Mouse (Mus musculus) cerebellum, adult 9-10 months (tissue): ENCODE measurements at regions not wholly inside any gene's neighbourhood (a gene's known extent, or its start where the extent isn't known, plus 50 kb on each side); places are given as distances from the start of the nearest gene placed in this dataset.

Experiments
- DNase-seq: peaks from one replicate; pipeline ENCODE4 v3.0.0; 2022

GRCm38 (mm10) chr2:143133931-143134330, 55.7 kb downstream of the Otor start:
- DNase-seq = no peak

DNA sequence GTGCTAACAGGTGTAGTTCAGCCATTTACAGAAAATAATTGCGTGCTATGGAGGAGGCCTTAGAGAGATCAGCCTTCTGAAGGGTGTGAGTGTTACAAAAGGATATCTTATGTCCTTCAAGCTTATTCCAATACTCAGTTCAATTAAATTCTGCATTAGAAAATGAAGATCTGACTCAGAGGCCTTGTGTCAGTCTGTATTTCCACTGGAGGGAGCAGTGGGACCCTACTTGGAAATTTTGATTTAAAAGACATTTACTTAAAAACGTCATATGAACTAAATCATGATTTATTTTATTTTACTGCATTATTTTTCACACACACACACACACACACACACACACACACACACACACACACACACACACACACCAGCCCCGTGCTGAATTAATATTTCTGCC, 70.9 kb downstream of the Otor start:
- no peak for DNase-seq

DNA sequence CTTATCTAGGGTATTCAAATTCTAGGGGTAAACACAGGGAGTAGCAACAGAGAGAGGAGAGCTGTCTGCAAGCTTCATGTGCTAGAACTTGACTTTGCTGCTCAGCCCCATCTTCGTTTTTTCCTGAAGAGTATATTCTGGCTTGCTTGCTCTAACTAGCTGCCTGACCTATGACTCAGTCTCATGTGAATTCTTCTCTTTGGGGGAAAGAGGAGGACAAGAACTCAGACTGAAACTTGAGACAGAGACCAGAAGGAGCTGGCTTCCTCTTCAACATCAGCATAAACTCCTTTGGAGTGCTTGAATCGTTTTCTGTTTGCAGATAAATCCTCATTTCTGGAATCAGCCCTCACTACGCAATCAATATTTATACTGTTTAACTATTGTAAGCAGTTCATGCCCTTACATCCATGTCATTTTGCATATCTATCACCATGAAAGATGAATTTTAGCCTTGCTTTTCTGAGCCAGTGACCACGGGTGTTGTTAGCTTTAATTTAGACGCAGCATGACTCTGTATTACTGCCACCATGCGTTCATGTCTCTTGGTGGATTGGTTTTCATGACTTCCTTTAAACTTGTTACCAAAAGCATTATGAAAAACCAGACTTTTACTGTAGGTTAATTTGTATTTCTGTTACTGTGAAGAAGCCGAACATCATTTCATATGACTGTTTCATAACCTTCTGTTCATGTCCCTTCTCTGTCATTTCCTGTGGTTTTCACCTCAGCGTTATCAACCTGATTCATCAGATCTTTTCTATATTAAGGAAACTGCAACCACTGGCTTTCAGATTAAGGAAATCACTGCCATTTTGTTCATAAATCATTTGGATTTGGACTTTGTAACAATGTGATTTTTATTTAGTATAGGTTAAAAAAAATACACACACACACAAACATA, 86.1 kb downstream of the Otor start:
- no peak for DNase-seq

DNA sequence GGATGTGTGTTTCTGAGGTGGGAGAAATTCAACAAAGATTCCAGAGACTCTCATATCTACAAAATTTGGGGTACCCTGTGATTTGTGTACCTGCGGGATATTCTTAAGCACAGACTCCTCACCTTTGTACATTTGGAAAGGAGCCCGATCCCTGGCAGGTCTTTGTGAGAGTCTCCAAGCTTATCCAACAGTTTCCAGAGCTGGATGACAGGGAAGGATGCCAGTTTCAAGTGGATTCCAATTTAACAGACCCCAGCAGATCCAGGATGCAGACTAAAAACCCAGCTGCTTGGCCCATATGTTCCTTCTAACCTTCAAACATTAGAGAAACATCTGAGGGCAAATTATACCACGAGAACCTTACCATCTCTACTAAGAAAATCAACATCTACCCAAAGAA, 88.5 kb downstream of the Otor start:
- peak; percentile 11 for DNase-seq

DNA sequence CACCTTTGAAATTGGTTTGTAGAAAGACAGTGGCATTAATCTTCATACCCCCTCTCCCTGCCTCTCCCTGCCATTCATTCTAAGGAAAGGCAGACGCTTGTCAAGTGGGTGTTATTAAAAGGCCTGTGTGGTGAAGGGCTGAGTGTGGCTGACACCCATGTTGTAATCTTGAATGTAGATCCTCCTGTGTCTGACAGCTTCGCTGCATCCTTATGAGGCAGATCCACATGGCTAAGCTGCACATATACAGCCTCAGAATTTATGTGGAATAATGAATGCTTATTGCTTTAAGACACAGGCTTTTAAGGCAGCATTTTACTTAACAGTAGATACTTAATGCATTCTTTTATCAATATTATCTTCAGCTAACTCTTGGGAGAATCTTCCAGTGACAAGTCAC, 92.4 kb downstream of the Otor start:
- DNase-seq = no peak

DNA sequence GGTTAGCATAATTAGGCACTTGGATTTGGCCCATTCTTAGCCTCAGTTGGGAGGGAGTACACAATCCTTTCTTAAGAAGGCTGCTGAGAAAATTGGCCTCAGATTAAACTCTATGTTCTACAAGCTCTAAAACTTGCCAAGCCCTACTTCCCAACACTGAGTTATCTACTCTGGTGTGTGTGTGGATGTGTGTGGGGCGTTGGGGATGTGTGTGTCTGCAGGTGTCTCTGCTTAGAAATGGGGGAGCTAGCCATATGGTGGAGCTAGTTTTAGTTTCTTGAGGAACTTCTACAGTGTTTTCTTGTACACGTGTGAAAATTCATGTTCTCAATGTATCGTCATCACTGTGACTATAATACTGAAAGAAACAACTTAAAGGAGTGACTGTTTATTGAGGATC, 106.3 kb downstream of the Otor start:
- DNase-seq = no peak

DNA sequence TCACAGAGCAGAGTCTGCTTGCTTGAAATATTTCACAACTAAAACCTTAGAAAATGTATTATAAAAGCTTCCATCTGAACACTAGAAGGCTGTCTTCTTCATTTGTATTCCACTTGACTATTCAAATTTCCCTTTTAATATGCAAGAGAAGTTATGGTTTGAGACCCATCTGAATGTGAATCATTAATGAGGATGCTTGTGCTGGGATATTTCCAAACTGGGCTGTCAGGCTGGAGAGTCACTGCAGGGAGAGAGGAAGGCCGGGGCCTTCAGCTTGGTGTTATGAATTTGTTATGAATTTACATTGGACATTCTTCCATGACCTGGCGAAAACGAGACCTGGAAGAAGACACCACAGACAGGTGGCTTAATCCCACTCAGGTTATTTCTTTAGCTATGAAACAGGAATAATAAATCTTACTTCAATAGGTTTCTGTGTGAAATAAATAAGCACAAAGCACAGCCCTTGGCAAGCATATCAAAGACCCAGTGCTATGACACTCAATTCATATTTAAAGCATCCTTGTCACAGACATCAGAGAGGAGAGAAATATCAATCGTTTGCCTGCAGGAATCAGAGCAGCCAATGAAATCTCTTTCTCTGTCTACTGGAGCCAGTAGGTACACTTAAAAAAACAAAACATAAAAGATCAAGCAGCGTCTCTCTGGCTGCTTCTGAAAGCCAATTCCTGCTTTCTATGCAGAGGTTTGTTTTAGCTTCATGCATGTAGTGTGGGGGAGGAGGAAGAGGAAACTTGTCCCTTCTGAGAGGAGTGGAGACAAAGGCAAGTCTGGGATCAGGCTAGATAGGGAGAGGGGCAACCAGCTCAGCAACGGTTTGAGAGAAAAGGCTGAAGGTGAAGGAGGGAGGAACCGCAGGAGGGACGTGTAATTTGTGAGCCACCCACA, 114.2 kb downstream of the Otor start:
- DNase-seq = no peak

DNA sequence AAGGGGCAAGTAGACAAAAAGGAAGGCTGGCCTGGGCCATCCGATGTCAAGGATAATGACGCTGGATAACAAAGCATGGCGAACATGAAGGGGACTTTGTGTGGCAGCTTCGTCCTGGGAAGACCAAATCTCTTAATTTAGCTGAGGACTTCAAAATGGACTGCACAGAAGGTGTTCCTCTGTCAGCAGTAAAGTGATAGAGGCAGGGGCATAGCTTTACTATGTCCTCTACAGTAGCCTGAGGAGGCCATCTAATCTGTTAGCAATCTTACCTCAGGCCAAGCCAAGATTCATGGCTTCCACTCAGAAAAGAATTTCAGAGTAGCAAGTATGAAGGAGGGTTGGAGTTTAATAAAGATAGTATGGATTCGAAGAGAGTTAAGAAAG, 114.9 kb downstream of the Otor start:
- no peak for DNase-seq

GRCm38 (mm10) chr2:143199583-143200249, 121.4 kb downstream of the Otor start:
- DNase-seq = no peak

DNA sequence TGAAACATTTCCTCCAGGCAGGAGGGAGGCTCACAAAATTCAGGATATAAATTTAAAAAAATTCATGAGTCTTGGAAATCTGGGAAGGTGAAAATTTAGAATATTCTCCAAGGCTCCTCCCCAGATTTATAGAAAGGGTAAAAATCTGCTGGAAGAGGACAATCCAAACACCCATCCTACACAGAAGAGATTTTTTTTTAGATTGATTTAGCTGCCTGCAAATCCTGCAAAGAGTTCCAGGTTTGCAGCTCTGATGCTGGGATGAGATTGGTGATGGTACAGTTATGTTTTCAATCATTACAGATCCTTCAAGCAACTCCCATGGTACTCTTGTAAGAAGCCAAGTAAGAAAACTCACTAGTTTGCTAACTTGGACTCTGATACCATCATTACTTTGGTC, 127.8 kb downstream of the Otor start:
- DNase-seq = no peak

GRCm38 (mm10) chr2:143207191-143207590, 128.9 kb downstream of the Otor start:
- DNase-seq = no peak

- DNase-seq = no peak
Measured at GRCm38 (mm10) chr2:143217251-143217650, 139.0 kb downstream of the Otor start.

DNA sequence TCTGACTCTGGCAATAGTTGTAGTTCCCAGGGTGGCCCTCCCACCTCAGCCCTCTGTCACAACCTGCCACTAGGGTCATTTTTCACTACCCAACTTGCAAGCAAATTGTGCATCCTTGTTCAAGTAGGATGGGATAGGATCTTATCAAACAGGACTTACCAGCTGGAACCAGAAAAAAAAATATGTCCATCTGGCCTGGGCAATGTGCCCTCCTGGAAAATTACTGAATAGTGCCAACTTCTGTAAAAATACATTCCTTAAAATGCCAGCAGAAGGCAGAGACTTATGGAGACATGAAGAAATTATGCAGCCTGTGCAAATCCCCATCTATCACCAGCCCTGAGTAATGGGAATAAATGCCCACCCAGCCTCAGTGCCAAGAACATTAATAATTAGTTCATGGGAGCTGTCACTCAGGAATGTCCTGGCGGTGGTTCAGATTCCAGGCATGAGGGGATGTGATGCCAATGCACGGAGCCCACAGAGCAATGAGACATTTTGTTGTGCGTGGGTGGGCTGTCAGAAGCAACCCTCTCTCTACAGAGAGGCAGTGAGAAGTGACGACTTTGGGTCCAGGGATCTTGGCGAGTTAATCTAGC, 139.6 kb downstream of the Otor start:
- DNase-seq = peak; percentile 99

DNA sequence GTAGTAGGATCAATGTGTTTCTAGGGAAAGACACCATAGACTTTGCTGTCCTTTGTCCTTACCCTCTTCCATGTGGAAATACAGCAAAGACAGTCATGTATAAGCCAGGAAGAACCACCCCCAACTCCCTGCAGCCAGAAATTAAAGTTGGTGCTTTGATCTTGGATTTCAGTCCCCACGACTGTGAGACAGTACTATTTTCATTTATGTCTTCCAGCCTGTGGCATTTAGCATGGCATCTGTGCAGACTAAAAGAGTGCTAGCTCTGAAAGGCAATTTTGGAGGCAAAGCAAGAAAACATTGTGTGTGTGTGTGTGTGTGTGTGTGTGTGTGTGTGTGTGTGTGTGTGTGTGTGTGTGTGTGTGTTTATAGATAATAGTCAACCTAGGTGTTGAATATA, 144.1 kb downstream of the Otor start:
- no peak for DNase-seq

GRCm38 (mm10) chr2:143224410-143225130, 146.3 kb downstream of the Otor start:
- no peak for DNase-seq

- DNase-seq = no peak
Measured at GRCm38 (mm10) chr2:143233795-143234194, 155.5 kb downstream of the Otor start.

DNA sequence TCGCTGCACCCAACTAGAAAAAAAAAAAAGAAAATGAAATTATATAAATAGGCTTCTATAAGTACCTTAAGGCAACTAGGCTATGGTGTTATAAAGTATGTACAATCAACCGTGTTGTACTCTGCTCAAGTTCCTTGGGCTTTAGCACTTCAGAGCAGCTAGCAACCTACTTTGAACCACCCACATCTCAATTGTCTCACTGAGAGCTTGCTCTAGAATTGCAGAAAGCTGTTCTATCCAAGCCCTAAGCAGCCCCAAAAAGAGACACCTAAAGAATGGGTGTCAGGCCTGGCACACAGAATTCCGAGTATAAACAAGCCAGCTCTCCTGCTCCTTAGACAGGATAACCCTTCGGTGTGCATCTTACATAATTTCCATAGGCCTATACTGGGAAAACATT, 162.0 kb downstream of the Otor start:
- DNase-seq = no peak

GRCm38 (mm10) chr2:143243741-143244140, 165.5 kb downstream of the Otor start:
- no peak for DNase-seq

DNA sequence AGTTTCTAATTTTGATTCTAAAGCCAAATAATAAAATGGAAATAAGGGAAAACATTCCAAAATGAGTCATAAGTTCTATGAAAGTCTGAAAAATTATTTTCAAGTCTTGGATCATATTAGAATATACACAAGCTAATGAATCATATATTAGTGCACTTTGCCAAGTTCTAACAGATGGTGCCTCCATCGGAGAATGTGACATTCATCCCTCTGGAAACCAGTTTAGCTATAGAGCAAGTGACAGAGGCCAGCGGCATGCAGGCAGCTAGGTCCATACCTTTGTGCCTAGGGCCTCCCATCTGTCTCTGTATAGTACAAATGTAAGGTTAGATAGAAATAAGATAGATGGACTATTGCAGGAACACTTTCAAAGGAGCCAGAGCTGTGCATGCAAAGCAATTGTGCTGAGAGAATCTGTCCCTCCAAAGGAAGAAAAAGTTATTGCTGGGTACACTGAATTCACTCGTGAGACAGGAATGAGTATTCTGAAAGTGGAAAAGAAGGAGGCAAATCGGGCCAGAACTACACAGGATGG, 167.9 kb downstream of the Otor start:
- peak; percentile 92 for DNase-seq

GRCm38 (mm10) chr2:143269026-143269425, 190.8 kb downstream of the Otor start:
- no peak for DNase-seq

- no peak for DNase-seq
Measured at GRCm38 (mm10) chr2:143270826-143271225, 192.6 kb downstream of the Otor start.
